Mouse (Mus musculus): ENCODE data around the gene Syt1.

DNA sequence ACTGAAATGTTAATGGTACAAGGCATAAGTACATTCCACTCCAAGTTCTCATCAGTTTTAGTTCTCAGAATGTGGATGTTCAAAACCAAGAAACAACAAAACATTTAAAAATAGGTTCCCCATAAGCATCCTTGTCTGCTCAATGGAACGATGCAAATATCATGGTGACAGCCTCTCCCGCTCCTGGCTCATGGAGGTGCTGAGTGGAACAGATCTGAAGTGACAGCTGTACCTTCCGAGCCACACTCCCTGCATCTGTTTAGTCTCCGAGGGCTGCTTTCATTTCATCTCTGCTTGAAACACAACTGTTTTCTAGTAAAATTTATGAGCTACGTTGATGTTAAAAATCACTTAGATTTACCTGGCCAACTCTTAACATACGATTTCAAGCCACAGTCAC, 179.0 kb downstream of the Syt1 start:
- no peak for TF ChIP-seq CTCF (IDR thresholded peaks at IDR 0.05; ENCODE audit: low read depth, low read length)
- no peak for TF ChIP-seq TAL1 (conservative IDR thresholded peaks at IDR 0.05; ENCODE audit: low read depth, low read length)
- no peak for TF ChIP-seq POLR2AphosphoS5 (IDR thresholded peaks at IDR 0.05; ENCODE audit: insufficient replicate concordance, low read depth, low read length)
- no peak for TF ChIP-seq GATA1 (IDR thresholded peaks at IDR 0.05; ENCODE audit: borderline replicate concordance, low read length)

Data from G1E (cell line).